Mouse (Mus musculus): ENCODE results near the gene Nkx2-5. TPM values are rescaled to one million over a fixed set of nuclear protein-coding genes. Genes with fewer than 3 reads are reported as not detected.
A peak's percentile ranks its signal among the peaks of the same experiment; 100 is the strongest.

Nkx2-5 gene
- total RNA-seq, 2 experiments from 2014 or later, result not detected

DNA sequence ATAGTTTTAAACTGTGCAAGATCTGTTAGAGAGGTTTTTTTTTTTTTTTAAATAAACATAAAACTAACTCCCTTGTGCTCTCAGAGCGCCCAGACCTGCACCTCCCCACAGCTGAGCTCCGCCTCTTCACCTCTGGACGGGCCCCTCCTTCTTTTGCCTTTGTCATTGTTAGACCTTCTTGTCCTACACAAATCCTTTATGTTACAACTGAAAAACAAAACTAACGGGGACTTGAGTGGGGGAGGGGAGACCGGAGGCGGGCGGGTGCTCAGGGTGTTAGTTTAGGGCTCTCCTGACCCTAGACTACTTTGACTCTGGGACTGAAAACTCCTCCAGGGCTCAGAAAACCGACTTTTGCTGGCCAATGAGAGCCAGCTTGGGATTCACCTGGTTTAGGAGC, 8.9 kb downstream of the Nkx2-5 start:
- no peak for DNase-seq

DNA sequence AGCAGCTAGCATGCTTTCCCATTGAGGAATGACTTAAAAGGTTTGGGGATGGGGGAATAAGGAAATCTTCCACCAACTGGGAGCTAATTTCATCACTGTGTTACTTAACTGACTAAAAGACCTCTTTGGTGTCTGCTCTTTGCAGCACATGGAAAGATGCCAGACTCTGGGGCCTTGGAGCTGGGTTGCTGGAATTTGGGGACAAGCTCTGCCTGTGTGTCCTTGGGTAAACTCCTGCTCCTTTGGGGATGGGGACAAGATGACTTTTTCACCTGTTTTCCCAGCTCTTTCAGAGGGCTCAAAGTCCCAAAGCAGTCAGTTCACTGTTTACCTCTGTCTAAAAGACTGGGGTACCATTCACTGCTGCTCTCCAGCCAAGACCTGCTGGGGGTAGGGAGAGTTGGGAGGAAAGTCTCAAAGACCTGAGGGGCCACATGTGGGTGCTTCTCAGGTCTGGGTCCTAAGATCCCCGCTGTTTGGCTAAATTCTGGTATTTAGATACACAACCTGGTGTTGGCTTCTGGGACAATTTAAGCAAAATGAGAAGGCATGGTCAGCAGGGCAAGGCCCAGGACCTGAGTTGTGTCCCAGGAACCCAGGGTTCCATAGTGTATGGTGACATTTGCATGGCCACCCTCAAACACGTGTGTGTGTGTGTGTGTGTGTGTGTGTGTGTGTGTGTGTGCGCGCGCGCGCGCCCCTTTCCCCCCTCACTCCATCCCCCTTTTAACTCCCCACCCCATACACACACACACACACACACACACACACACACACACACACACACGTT, 9.6 kb downstream of the Nkx2-5 start:
- no peak for DNase-seq

DNA sequence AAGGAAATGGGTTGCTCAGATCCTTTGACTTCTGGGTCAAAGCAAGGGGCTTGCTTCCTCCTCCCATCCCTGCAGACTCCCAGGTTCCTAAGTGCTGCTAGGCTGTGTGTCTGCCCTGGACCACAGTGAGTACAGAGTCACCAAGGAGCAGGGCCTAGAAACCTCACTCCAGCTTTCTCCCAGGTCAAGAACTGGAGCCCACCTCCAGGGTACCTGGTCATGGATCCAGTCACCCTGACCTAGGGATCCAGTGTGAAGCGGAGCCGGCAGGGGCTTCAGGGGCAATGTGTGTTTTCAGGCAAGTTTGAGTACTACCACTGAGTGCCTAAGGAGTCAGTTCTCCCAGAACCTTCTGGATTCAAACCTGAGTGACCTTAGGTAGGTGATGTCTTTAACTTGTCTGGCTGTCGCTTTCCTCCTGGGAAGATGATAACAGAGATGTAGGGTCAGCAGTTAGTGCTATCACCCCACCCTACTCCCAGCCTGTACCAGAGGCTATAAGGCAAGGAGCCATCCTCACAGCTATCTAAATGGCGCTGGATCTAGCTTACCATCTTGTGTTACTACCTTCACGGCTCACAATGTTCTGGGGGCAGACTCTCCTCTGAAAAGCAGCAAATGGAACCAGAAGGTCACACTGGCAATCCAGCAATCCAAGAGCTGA, 10.4 kb downstream of the Nkx2-5 start:
- no peak for DNase-seq

DNA sequence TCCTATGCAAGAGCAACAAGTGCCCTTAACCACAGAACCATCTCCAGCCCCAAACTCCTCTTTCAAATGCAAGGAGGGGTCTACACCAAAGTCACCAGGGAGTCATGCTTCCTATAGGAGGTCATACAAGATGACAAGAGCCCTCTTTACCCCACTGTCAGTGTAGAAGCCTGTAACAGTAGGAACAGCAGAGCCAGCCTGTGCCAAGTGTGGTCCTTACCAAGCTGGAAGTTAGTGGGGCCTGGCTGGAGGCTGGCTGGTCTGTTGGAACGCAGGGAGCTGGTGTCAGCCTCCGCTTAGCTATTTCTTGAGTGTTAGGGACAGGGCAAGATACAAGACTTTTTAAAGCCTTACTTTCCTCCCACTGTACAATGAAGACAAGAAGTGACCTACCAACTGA, 11.0 kb downstream of the Nkx2-5 start:
- no peak for DNase-seq

DNA sequence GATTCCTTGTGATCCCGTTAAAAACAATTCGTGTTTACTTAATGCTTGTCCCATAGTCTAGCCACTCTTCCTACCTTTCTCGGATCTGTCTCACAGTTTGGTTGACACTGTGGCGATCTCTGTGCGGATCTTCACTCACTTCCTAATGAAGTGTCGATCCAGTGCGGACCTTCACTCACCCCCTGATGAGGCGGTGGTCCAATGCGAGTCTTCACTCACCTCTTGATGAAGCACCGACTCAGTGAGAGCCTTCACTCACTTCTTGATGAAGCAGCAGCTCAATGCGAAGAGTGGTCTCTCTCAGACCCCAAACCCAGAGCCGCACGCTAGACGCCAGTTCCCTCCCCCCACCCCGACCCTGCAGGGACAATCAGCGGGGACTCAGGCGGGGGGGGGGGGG, 18.7 kb downstream of the Nkx2-5 start:
- no peak for DNase-seq

DNA sequence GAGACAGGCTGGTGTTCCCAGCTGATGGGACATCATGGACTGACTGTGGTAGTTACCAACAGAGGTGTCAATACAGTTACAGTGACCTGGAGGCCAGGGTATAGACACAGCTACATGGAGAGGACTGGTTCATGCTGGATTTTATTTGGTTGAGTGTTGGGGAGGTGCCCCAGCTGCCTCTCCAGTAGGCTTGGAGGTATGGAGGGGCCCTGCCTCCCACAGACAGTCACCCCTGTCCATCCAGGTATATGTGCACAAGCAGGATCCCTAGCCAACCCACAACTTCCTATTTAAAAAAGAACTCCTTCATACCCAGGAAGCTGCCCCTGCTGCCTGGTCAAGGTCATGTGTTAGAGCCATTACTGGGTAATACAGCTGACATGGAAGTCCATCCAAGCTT, 27.0 kb downstream of the Nkx2-5 start:
- no peak for DNase-seq

DNA sequence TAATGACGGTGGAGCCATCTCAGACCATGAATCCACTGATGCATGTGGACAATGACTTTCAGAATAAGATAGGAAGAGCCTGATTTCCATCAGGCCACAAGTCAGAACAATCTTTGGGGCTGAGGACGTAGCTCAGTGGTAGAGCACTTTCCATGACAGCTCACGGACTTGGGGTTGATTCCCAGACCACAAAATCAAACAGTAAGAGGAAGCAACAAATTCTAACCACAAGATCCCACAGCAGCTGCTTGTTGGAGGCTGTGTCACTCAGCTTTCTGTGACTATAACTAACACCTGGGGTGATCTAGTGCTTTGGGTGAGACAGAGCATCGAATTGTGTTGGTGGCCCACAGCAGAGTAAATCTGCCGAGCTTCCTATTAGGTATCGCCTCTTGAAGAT, 28.0 kb downstream of the Nkx2-5 start:
- no peak for DNase-seq

DNA sequence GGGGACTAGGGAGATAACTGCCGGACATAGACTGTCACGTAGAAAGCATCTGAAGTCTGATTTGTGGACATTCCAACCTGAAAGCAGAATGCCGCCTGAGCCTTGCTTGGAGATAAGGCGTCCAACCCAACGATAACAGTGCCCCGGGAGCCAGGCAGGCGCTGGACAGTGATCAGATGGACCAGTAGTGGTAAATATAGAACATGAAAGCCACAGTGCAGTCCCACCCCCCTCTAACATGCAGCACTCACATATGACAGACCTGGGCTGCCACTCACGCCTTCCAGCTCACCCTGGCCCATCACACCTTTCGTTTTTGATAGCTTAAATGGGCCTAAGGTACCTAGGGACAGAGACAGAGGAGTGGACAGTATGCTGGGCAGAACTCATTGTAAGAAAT, 31.3 kb downstream of the Nkx2-5 start:
- DNase-seq, result no peak

DNA sequence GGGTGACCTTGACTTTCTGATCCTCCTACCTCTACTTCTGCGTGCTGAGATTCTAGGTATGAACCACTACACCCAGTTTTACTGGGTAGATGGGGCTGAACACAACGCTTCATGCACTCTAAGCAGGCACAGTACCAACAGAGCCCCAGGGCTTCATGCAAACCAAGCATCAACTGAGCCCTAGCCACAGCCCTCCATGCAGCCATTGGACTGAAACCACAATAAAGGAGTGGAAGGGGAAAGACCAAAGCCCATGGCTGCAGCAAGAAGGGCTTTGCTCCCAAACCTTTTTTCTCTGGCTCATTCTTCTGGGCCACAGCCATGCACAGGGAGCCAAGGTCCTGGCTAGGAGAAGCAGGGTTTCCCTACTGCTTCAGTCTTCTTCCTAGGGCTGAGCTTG, 32.2 kb downstream of the Nkx2-5 start:
- no peak for DNase-seq

DNA sequence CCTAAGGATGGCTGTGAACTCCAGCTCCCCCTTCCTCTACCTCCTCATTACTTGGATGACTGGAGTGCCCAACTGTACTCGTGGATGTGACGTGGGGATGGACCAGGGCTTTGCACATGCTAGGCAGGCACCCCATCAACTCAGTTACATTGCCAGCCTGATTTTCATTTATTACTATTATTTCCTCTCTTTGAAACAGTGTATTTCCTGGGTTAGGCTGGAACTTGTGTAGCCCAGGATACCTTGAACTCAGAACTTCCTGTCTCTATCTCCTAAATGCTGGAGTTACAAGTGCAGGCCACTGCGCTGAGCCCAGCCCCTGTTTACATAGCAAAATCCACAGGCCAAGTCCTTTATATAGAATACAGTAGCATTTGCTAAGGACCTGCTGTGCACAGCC, 41.9 kb downstream of the Nkx2-5 start:
- DNase-seq, result no peak

DNA sequence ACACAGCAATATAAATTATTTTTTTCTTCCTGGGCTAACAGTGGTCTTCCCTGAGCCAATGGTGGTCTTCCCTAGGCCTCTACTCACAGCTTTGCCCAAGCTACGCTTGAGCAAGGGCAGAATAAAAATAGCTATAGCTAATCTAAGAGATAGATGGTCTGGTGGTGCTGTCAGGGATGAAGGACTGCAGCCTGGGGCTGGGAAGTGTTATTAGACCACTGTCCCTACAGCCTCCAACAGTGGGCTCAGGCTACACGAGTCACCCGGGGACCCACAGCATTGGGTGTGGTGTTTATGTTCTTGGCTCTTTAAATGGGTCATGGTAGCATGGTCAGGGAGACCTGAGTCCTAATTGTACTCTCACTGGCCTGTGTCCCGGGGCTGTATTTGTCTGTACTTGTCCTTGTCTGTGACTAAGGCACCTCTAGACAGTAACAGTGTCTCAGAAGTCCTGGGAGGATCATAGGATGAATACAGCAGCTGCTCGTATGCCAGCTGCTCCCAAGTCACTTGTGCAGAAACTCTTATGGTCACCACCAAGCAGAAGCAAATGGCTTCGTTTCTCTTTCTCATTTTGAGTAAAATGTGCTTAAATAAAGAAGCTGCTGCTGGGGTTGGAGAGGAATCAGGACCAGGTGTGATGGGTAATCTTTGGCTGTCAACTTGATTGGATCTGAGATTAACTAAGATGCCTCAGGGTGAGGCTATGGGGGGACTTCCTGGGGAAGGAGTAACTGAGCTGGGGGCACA, 47.3 kb downstream of the Nkx2-5 start:
- no peak for DNase-seq

DNA sequence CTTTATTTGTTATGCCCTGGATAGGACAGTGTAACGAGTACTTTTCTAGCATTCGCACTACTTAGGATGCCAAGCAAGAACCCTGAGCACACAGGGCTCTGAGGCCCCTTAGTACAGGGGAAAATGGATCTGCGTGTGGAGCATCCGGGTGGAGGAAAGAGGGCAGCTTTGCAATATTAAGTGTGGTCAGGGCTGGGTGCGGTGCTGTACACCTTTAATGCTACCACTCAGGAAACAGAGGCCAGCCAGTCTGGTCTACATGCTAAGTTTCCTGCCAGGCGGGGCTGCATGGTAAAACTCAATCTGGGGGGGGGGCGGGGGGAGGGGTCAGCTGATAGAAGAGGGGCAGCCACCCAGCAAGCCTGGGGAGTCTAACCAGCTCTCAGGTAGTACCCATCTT, 49.4 kb downstream of the Nkx2-5 start:
- DNase-seq, result no peak

DNA sequence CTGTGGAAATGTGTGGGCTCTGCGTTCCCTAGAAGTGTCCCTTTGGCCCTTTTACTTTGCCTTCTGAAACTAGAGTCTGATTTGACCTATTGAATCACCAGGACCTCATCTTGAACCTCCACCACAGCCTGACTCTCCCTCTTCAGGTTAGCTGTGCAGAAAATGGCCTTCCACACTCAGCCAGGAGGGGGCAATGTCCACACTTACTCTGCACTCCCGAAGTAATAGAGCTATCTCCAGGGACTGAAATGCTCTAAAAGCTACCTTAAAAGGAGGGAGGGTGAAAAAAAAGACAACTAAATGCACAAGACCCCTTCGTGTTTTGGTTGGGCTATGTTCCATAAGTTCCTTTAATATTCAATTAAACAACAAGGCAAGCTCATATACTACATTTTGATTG, 50.1 kb downstream of the Nkx2-5 start:
- DNase-seq, result peak; percentile 28 to 40

DNA sequence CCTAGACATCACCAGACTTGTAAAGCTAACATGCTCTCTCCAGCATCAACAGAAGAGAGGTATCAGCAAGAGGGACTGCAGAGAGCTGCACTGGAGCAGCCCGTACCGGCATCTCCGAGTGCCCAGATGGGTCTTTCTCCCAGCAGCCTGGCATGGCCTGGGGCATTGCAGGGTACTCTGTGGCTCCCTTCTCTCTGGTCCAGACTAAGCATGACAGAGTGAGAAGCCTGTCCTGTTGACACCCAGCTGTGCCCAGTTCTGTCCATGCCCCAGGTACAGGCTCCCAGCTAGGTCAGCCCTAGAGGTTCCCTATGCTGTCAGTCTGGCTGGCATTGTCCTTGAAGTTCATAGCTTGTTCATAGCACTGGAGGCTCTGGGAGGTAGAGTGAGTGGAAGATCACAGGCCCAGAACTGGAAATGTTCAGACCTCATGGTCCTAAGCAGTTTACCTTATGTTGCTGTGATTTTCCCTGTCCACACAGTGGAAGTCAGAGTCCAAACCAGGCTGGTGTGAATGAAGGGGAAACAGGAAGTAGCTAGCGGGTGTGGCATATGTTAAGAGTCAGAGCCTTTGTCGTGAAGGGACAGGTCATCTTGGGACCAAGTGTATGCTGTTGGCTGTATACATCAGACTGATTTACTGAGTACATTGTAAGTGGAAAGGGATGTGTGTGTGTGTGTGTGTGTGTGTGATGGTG, 51.6 kb downstream of the Nkx2-5 start:
- DNase-seq, result no peak

DNA sequence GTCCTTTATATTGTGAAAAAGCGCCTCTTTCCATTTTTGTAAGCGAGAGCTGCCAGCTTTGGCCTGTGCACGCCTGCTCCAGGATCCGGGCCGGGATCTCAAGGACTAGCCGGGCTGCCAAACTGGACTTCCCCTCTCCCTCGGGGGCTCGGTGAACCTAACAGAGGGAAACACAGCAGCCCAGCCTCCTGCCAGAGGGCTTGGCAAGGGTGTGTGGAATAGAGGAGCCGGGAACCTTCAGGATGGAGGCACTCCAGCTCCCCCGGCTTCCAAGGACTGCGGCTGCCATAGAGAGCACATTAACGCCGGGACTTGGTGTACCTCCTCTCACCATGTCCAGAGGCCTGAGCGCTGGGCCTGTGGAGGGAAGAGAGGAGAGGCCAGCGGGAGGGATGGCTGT, 52.7 kb downstream of the Nkx2-5 start:
- peak in 1 of 2 experiments; percentile 15 for DNase-seq

DNA sequence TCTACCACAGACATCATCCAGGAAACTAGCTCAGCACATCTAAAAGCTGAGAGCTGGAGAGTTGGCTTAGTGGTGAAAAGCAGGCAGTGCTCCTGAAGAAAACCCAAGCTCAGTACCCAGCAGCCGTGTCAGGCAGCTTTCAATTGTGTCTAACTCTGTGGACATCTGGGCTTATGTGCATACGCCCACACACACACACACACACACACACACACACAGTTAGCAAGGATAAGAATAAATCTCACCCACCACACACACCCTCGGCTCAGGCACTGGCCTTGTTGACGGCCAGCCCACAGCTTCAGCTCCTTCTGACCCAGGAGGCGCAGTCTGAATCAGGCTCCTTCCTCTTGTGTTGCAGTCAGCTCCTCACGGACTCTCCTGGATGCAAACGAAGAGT, 53.2 kb downstream of the Nkx2-5 start:
- DNase-seq, result no peak

DNA sequence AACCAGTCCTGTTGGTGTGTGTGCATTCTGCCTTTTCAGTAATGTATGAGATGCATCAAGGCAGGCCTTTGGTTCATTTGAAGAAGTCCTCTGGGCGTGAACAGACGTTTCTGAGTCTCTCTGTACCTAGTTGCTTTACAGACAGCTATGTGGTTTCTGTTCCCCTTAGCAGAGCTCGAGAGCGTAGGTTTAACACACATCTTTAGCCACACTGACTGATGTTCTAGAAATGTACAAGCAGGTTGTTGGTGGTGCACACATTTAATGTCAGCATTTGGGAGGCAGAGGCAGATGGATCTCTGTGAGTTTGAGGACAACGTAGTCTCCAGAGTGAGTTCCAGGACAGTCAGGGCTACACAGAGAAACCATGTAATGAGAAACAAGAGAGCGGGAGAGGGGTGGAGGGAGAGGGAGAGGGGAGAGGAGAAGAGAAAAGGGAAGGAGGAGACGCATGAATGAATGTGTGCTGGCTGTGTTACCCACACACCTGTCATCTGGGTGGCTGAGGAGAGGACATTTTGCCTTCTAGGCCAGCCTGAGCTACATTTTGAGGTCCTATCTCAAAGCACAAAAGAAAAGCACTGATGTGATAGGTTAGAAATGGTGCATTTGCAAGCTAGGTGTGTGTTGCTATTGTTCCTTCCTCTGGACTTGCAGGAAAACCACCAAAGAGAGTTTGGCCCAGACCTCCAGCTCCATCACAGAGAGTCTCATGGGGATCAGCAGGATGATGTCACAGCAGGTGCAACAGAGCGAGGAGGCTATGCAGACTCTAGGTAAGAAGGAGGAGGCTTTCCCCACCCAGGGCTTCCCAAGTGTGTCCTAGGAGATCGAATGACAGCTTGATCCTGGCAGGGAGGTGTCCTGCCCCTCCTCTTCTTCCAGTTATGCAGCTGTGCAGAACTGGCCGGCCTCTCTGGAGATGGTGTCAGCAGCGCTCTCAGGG, 54.3 kb downstream of the Nkx2-5 start:
- DNase-seq, result no peak

DNA sequence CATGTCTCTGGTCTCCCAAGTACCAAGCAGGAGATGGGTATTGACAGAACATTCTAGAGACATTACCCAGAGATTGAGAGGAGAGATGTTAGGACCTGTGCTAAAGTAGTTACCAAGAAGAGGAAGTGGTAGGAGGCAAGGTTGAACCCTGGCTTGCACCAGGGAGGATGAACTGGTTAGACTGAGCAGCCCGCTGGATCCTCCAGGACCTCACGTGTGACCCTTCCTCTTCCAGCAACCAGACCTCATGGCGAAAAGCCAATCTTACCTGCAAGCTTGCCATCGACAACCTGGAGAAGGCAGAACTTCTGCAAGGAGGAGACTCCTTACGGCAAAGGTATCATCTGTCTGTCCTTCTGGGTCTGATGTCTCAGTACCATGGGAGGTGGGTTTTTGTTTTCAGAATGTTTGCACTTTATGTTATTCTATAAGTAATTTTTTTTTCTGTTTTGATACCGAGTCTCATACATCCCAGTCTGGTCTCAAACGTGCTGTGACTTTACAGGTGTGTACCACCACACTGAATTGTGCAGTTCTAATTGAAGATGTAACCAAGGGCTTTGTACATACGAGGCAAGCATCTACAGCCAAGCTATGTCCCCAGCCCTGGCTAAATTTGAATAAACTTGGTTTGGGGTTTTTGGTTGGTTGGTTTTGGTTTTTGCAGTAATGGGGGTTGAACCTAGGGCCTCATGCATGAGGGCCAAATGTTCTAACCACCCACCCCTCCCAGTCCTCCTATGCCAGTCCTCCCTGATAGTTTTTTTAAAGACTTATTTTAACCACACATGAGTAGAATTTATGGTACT, 55.1 kb downstream of the Nkx2-5 start:
- DNase-seq, result no peak

DNA sequence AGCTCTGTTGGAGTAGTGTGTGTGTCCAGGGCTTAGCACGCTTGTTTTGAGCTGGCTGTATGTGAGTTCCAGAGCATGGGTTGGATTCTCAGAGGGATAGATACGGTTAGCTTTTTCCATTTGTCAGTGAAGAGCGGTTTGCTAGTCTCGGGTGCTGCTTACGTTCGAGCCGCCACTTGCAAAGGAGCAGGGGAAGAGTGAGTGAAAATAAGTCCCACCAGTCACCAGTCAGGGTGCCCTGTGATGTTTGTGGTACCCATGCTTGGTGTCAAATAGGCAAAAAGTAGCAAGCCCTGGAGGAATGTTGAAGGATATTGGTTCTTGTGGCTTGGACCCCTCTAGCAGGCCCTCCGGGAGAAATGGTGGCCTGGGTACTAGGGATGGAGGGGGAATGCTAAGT, 55.8 kb downstream of the Nkx2-5 start:
- no peak for DNase-seq
